Mouse (Mus musculus) telencephalon, adult 2 months (tissue): ENCODE measurements at regions not wholly inside any gene's neighbourhood (a gene's known extent, or its start where the extent isn't known, plus 50 kb on each side); places are given as distances from the start of the nearest gene placed in this dataset.
"Not testable (repeated sequence)": the region's sequence is repeated elsewhere in the genome, so short reads cannot be mapped to it uniquely, and the experiment has no call there.

Source experiments
- DNase-seq: peaks from one replicate; pipeline ENCODE4 v3.0.0-alpha.2; 2011; ENCODE audit warnings: low read depth, low spot score

- peak; percentile 84 for DNase-seq
These were observed 195.6 kb downstream of the Fam198b start for GRCm38 (mm10) chr3:80079801-80080418.

GRCm38 (mm10) chr3:80081210-80081609 is 196.9 kb downstream of the Fam198b start:
- DNase-seq = no peak

- DNase-seq = no peak
These were observed 198.6 kb downstream of the Fam198b start for GRCm38 (mm10) chr3:80082780-80083519.

DNA sequence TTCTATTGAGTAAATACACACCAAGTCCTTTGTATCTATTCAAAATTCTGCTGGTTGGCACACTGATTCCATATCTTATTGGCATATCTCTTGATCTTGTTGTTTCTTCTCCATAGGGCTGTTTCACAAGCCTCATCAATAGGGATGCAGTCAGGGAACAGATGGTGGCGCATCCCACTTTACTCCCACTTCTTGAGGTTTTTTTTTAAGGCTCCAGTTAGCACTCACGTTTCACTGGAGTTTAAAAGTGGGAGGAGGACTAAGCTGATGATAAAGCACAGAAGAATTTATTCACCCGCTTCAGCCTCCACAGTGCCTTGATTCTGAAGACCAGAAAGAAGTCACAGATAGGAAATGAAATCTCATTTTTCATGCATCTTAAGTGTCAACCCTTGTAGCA is 199.8 kb downstream of the Fam198b start:
- peak; percentile 90 for DNase-seq

DNA sequence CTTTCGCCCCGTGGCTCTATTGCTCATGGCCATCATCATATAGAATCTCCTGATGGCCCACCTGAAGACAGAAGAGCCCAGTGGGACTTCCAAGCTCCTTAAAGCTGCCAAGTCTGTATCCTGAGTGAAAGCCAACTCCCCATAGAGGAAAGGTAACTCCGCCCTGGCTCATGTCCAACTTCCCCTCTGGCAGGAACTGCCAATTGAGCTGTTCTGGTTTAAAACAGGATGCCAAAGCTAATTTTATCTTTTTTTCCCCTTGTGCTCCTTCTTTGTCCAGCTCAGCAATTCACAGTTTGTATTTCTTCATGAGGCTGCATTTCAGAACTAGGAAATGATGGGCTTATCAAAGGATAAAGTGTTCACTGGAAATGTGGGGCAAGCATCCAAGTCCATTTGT is 215.3 kb downstream of the Fam198b start:
- no peak for DNase-seq

DNA sequence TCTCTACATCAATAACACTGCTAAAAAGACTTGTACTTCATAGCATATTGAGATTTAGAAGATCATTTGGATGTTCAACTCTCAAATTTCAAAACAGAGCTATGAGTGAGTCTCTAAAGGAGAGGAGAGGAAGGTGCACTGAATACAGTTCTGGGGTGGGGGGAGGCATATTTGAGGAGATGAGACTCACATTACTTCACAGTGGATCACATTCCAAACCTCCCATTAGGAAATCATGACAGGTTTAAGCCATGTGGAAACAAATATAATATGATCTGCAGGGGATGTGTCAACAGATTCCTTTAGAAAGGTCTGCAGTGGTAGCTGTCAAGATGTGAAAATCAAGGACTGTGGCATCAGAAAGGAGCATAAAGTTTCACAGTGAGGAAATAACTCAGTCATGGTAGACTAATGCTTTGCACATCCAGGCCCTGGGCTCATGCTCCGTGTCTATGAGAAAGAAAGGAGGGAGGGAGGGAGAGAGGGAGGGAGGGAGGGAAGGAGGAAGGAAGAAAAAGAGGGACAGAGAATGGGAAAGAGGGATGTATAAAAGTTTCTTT is 235.9 kb downstream of the Fam198b start:
- no peak for DNase-seq

- DNase-seq = no peak
These were observed 239.3 kb downstream of the Fam198b start for GRCm38 (mm10) chr3:80123666-80124065.

- peak; percentile 29 for DNase-seq
These were observed 240.3 kb downstream of the Fam198b start for GRCm38 (mm10) chr3:80124621-80125020.

GRCm38 (mm10) chr3:80141697-80142096 is 257.4 kb downstream of the Fam198b start:
- DNase-seq = no peak

- DNase-seq = peak; percentile 94
These were observed 276.1 kb downstream of the Fam198b start for GRCm38 (mm10) chr3:80160473-80160872.

- DNase-seq = no peak
These were observed 297.4 kb downstream of the Fam198b start for GRCm38 (mm10) chr3:80181749-80182148.

GRCm38 (mm10) chr3:80182161-80182560 is 297.8 kb downstream of the Fam198b start:
- not testable (repeated sequence) for DNase-seq

DNA sequence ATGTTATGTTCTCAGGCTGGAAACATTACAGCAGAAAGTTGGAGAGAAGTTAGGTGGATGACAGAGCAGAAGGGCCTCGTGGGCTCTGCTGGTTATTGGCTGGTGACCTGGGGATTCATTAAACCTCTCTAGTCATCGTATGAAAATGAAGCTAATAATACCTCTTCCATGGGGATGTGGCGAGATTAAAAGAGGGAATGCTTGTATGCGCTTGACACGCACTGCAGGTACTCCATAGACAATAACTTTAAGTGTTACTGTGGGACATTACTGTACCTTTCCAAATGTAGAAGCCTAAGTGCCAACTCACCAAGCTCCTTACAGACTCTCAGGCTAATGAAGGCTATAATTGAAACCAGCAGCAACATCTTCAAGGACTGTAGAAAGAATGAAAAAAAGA is 303.1 kb downstream of the Fam198b start:
- DNase-seq = no peak

DNA sequence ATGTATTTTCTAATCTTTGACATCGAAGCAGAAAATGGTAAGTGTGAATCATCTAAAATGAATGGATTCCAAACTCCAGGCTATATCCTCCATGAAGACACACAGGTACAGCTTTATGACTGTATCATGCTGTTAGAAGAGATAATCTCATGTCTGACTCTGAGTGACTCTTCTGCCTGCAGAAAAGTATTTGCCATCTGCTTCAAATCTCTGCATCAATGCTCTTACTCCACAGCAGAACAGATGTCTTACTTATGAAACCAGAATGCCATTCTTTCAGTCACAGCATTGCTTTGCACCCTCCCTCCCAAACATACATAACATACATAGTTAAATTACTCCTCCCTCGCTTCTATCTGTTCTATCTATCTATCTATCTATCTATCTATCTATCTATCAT is 316.6 kb downstream of the Fam198b start:
- DNase-seq = no peak

- no peak for DNase-seq
These were observed 320.5 kb downstream of the Fam198b start for GRCm38 (mm10) chr3:80204821-80205220.

DNA sequence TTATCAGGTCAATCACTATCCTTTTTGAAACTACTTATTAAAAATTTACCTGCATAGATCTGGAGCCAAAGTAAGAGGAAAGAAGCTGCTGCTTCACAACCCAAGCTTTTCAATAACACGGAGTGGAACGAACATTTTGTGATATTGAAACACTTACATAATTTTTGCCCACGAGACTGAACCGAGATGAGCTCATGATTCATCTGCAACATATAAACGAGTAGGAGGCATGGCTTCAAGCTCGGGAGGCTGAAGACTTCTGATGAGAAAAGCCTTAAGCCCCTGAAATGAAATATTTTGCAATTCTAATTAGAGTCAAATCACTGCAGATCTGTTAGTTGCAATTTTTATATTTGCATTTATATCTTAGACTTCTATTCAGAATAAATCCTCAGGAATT is 321.0 kb downstream of the Fam198b start:
- DNase-seq = peak; percentile 89

DNA sequence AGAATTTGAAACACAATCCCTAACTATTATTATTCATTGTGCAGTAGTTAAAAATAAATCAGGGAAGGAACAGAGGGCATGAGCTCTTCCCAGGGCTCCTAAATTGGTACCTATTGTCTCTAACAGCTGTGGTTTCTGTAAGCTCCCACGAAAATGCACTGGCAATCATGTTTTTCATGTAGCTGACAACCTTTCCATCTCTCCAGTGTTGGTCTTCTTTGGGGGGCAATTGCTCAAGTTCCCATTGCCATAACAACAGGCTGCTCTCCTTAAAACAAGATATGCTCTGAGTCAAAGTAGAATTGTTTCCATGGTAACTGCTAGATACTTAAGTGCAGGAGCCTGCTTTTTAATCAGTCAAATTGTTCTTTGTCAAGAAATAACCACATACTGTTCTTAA is 322.7 kb downstream of the Fam198b start:
- DNase-seq = peak; percentile 69

- DNase-seq = no peak
These were observed 323.7 kb downstream of the Fam198b start for GRCm38 (mm10) chr3:80208028-80208427.

- DNase-seq = no peak
These were observed 325.3 kb downstream of the Fam198b start for GRCm38 (mm10) chr3:80209596-80209995.

- peak; percentile 76 for DNase-seq
These were observed 327.2 kb downstream of the Fam198b start for GRCm38 (mm10) chr3:80211323-80212109.

DNA sequence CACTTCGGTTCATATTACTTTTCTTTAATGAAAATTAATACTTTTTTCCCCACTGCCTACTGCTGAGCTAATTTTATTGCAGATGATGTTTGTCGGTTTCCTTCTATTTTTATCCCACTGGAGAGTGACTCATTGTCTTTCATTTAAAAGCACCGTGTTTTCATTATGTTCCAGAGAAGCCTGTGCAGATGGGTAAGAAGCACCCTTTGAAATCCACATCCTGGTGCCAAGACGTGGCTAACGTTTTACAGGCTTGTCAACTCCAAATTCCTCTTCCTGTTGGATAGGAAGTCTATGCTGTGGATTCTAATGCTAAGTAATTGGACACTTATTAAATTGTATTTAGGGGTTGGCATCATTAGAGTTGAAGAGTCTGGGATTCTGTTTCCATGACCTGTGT is 364.3 kb downstream of the Fam198b start:
- DNase-seq = peak; percentile 82

GRCm38 (mm10) chr3:80249974-80250373 is 365.6 kb downstream of the Fam198b start:
- peak; percentile 76 for DNase-seq
